Mouse (Mus musculus) MEL (cell line): ENCODE results near the gene Grin3b. TPM values are rescaled to one million over a fixed set of nuclear protein-coding genes. Genes with fewer than 3 reads are reported as not detected.
A peak's percentile ranks its signal among the peaks of the same experiment; 100 is the strongest.

Source experiments
- DNase-seq: peaks from one replicate; pipeline ENCODE4 v3.0.0; 2011; ENCODE audit warnings: low read depth, low spot score
- H3K27ac ChIP-seq: 2 replicates; pipeline ENCODE4 v1.5.1; 2012; ENCODE audit warnings: low read depth, mild to moderate bottlenecking, control low read depth, low read length, moderate library complexity; ENCODE audit not compliant: control insufficient read depth
- H3K27me3 ChIP-seq, 2 experiments: fragments of 150-350 bp in 1 of 2; sonication (generic) in 1 of 2; 2 replicates each; pipeline ENCODE4 v1.6.1; 2012; ENCODE audit warnings: low read length in 2 of 2, mild to moderate bottlenecking in 2 of 2, improper control_type of control experiment in 1 of 2, moderate library complexity in 1 of 2; ENCODE audit not compliant: insufficient read depth in 2 of 2, control insufficient read depth in 1 of 2
- H3K36me3 ChIP-seq, 2 experiments: 2 replicates each; pipeline ENCODE4 v1.6.1; 2012 to 2014; ENCODE audit warnings: low read length in 2 of 2, improper control_type of control experiment in 1 of 2, inconsistent platforms in 1 of 2, mild to moderate bottlenecking in 1 of 2; ENCODE audit not compliant: insufficient read depth in 2 of 2, control insufficient read depth in 1 of 2
- H3K4me1 ChIP-seq, 2 experiments: fragments of 150-350 bp in 1 of 2; sonication (generic) in 1 of 2; 2 replicates each; pipeline ENCODE4 v1.6.1; 2012; ENCODE audit warnings: low read length in 2 of 2, improper control_type of control experiment in 1 of 2, mild to moderate bottlenecking in 1 of 2; ENCODE audit not compliant: insufficient read depth in 2 of 2, control insufficient read depth in 1 of 2
- H3K4me3 ChIP-seq, 2 experiments: fragments of 150-350 bp in 1 of 2; sonication (generic) in 1 of 2; 2 replicates each; pipeline ENCODE4 v1.5.1; 2012; ENCODE audit warnings: low read depth in 2 of 2, low read length in 2 of 2, mild to moderate bottlenecking in 2 of 2, moderate library complexity in 2 of 2, control low read depth in 1 of 2, improper control_type of control experiment in 1 of 2; ENCODE audit not compliant: control insufficient read depth in 1 of 2, insufficient read depth in 1 of 2
- H3K79me2 ChIP-seq: 2 replicates; pipeline ENCODE4 v1.6.1; 2012; ENCODE audit warnings: mild to moderate bottlenecking, low read length, moderate library complexity; ENCODE audit not compliant: control insufficient read depth, poor library complexity, insufficient read depth
- H3K9ac ChIP-seq: 2 replicates; pipeline ENCODE4 v1.6.1; 2012; ENCODE audit warnings: low read depth, mild to moderate bottlenecking, control low read depth, low read length, moderate library complexity; ENCODE audit not compliant: control insufficient read depth, poor library complexity, severe bottlenecking
- H3K9me3 ChIP-seq: fragments of 150-350 bp; sonication (generic); replicated peaks from 2 replicates; pipeline ENCODE4 v1.6.1; 2012; ENCODE audit warnings: mild to moderate bottlenecking, low read length, improper control_type of control experiment, moderate library complexity; ENCODE audit not compliant: insufficient read depth
- BHLHE40 ChIP-seq: IDR thresholded peaks from 2 replicates; pipeline ENCODE4 v1.6.1; 2012; ENCODE audit warnings: low read depth, mild to moderate bottlenecking, inconsistent platforms, low read length, improper control_type of control experiment, borderline replicate concordance
- CHD1 ChIP-seq: IDR thresholded peaks from 2 replicates; pipeline ENCODE4 v1.6.1; 2012; ENCODE audit warnings: low read depth, mild to moderate bottlenecking, inconsistent platforms, low read length, improper control_type of control experiment
- CHD2 ChIP-seq: IDR thresholded peaks from 2 replicates; pipeline ENCODE4 v1.6.1; 2011; ENCODE audit warnings: low read length, improper control_type of control experiment
- CTCF ChIP-seq, 3 experiments: IDR thresholded peaks in 2 of 3; conservative IDR thresholded peaks in 1 of 3; 2 replicates each; pipeline ENCODE4 v1.5.1; 2011 to 2012; ENCODE audit warnings: low read length in 3 of 3, low read depth in 2 of 3, mild to moderate bottlenecking in 2 of 3, improper control_type of control experiment in 1 of 3, inconsistent platforms in 1 of 3, mixed read lengths in 1 of 3, moderate library complexity in 1 of 3; ENCODE audit not compliant: control insufficient read depth in 1 of 3, insufficient read depth in 1 of 3, poor library complexity in 1 of 3, severe bottlenecking in 1 of 3
- E2F4 ChIP-seq: IDR thresholded peaks from 2 replicates; pipeline ENCODE4 v1.6.1; 2011; ENCODE audit warnings: low read depth, low read length, improper control_type of control experiment, borderline replicate concordance
- ELF1 ChIP-seq: IDR thresholded peaks from 2 replicates; pipeline ENCODE4 v1.6.1; 2014; ENCODE audit warnings: low read depth, mild to moderate bottlenecking, inconsistent platforms, low read length, improper control_type of control experiment, moderate library complexity
- EP300 ChIP-seq, 2 experiments: IDR thresholded peaks; 2 replicates each; pipeline ENCODE4 v1.6.1; 2011; ENCODE audit warnings: improper control_type of control experiment in 2 of 2, low read length in 2 of 2, low read depth in 1 of 2, mild to moderate bottlenecking in 1 of 2
- GATA1 ChIP-seq: IDR thresholded peaks from 2 replicates; pipeline ENCODE4 v1.6.1; 2011; ENCODE audit warnings: low read depth, low read length, improper control_type of control experiment
- HCFC1 ChIP-seq: IDR thresholded peaks from 2 replicates; pipeline ENCODE4 v1.6.1; 2012; ENCODE audit warnings: low read depth, mild to moderate bottlenecking, inconsistent platforms, low read length, improper control_type of control experiment, moderate library complexity
- JUND ChIP-seq: IDR thresholded peaks from 2 replicates; pipeline ENCODE4 v1.6.1; 2011; ENCODE audit warnings: low read depth, mild to moderate bottlenecking, improper control_type of control experiment, low read length
- KAT2A ChIP-seq: conservative IDR thresholded peaks from 2 replicates; pipeline ENCODE4 v1.6.1; 2012; ENCODE audit warnings: low read depth, low read length, improper control_type of control experiment, inconsistent platforms
- MAFK ChIP-seq: IDR thresholded peaks from 2 replicates; pipeline ENCODE4 v1.6.1; 2011; ENCODE audit warnings: low read depth, mild to moderate bottlenecking, low read length, improper control_type of control experiment, borderline replicate concordance
- MAX ChIP-seq: IDR thresholded peaks from 2 replicates; pipeline ENCODE4 v1.6.1; 2011; ENCODE audit warnings: low read length, improper control_type of control experiment
- MAZ ChIP-seq: IDR thresholded peaks from 2 replicates; pipeline ENCODE4 v1.6.1; 2012; ENCODE audit warnings: low read depth, mild to moderate bottlenecking, inconsistent platforms, low read length, improper control_type of control experiment
- MXI1 ChIP-seq: IDR thresholded peaks from 2 replicates; pipeline ENCODE4 v1.6.1; 2011; ENCODE audit warnings: mild to moderate bottlenecking, low read depth, low read length, improper control_type of control experiment
- MYC ChIP-seq: IDR thresholded peaks from 2 replicates; pipeline ENCODE4 v1.6.1; 2011; ENCODE audit warnings: low read depth, mild to moderate bottlenecking, low read length, improper control_type of control experiment, moderate library complexity
- NELFE ChIP-seq: IDR thresholded peaks from 2 replicates; pipeline ENCODE4 v1.6.1; 2011; ENCODE audit warnings: low read depth, low read length, improper control_type of control experiment
- NRF1 ChIP-seq: IDR thresholded peaks from 2 replicates; pipeline ENCODE4 v1.6.1; 2014; ENCODE audit warnings: low read depth, mild to moderate bottlenecking, inconsistent platforms, low read length, improper control_type of control experiment, moderate library complexity; ENCODE audit not compliant: poor library complexity, insufficient read depth, severe bottlenecking
- POLR2AphosphoS2 ChIP-seq: IDR thresholded peaks from 2 replicates; pipeline ENCODE4 v1.6.1; 2011; ENCODE audit warnings: low read length, improper control_type of control experiment
- RAD21 ChIP-seq: IDR thresholded peaks from 2 replicates; pipeline ENCODE4 v1.6.1; 2011; ENCODE audit warnings: mild to moderate bottlenecking, low read depth, low read length, improper control_type of control experiment
- RCOR1 ChIP-seq: IDR thresholded peaks from 2 replicates; pipeline ENCODE4 v1.6.1; 2012; ENCODE audit warnings: low read depth, mild to moderate bottlenecking, inconsistent platforms, low read length, improper control_type of control experiment
- SIN3A ChIP-seq: IDR thresholded peaks from 2 replicates; pipeline ENCODE4 v1.6.1; 2012; ENCODE audit warnings: low read length, improper control_type of control experiment, inconsistent platforms
- SMC3 ChIP-seq: IDR thresholded peaks from 2 replicates; pipeline ENCODE4 v1.6.1; 2011; ENCODE audit warnings: low read depth, low read length, improper control_type of control experiment
- TBP ChIP-seq: IDR thresholded peaks from 2 replicates; pipeline ENCODE4 v1.8.0; 2011; ENCODE audit warnings: low read depth, low read length, improper control_type of control experiment
- TCF12 ChIP-seq: IDR thresholded peaks from 2 replicates; pipeline ENCODE4 v1.6.1; 2014; ENCODE audit warnings: low read depth, mild to moderate bottlenecking, inconsistent platforms, low read length, improper control_type of control experiment, moderate library complexity
- UBTF ChIP-seq: IDR thresholded peaks from 2 replicates; pipeline ENCODE4 v1.6.1; 2012; ENCODE audit warnings: low read depth, mild to moderate bottlenecking, inconsistent platforms, low read length, improper control_type of control experiment, moderate library complexity, borderline replicate concordance; ENCODE audit not compliant: insufficient read depth
- USF1 ChIP-seq: IDR thresholded peaks from 2 replicates; pipeline ENCODE4 v1.6.1; 2014; ENCODE audit warnings: low read depth, mild to moderate bottlenecking, inconsistent platforms, low read length, improper control_type of control experiment, moderate library complexity
- ZC3H11A ChIP-seq: IDR thresholded peaks from 2 replicates; pipeline ENCODE4 v1.6.1; 2012; ENCODE audit warnings: low read depth, mild to moderate bottlenecking, inconsistent platforms, low read length, improper control_type of control experiment
- ZKSCAN1 ChIP-seq: IDR thresholded peaks from 2 replicates; pipeline ENCODE4 v1.6.1; 2012; ENCODE audit warnings: low read depth, mild to moderate bottlenecking, inconsistent platforms, low read length, improper control_type of control experiment, moderate library complexity
- ZMIZ1 ChIP-seq: IDR thresholded peaks from 2 replicates; pipeline ENCODE4 v1.6.1; 2012; ENCODE audit warnings: low read depth, mild to moderate bottlenecking, inconsistent platforms, low read length, improper control_type of control experiment, moderate library complexity
- ZNF384 ChIP-seq: IDR thresholded peaks from 2 replicates; pipeline ENCODE4 v1.6.1; 2012; ENCODE audit warnings: low read depth, mild to moderate bottlenecking, inconsistent platforms, low read length, improper control_type of control experiment
- polyA plus RNA-seq, 2 experiments: library from polyadenylated mRNA; stranded (reverse) in 1 of 2; unstranded in 1 of 2; fragments of >175 nt in 1 of 2; fragments of >200 nt in 1 of 2; gene quantifications; 2 replicates each; pipeline versions ENCODE4 v1.2.1 to v1.2.4; 2012; ENCODE audit warnings: low replicate concordance in 2 of 2, low read depth in 1 of 2; ENCODE audit not compliant: insufficient read length in 2 of 2, insufficient read depth in 1 of 2, missing spikeins in 1 of 2
- total RNA-seq: library from RNA; depleted of rRNA; stranded (reverse); fragments of 300-350 nt; gene quantifications from 2 replicates; pipeline ENCODE4 v1.2.3, GENCODE M21; 2012

Grin3b gene
- total and polyA plus RNA-seq, 3 experiments, result 0.42 to 1.1 TPM; not detected in 1

DNA sequence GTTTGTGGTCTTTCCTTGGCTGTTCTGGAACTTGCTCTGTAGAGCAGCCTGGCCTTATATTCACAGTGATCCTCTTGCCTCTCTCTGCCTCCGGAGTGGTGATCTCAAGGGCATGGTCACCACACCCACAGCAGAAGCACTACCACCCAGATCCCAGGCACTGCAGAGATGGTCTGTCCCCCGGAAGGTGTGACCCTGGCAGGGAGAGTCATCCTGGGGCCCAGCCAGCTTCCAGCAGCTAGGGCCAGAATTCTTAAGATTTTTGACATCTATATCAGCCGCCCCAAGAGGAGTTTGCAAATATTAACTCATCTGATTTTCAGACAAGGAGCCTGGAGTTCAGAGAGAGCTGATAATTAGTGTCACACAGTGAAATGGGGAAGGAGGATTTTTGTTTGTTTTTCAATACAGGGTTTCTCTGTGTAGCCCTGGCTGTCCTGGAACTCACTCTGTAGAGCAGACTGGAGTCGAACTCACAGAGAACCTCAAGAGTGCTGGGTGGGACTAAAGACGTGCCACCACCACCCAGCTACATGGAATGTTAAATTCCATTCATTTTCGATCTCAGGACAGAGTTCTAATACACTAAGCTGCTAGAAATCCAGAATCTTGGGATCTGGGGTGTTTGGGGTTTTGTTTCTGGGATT, 15.8 kb downstream of the Grin3b start:
- peak overlapping the region; percentile 79 for H3K9ac ChIP-seq
- H3K9me3 ChIP-seq, result no peaks in the 10 kb centered on the region
- peak; percentile 63 for DNase-seq
- H3K36me3 ChIP-seq, result peaks cover 0 to 5% of the 10 kb centered on the region in 2 experiments; a peak in 2 of 4 replicates
- TF ChIP-seq CHD1 (peak; percentile 42), ELF1 (no peak), MXI1 (peak; percentile 41; the same call in 1 of the 2 replicates)
- TF ChIP-seq, all 39 proteins: peak for 2
- peaks cover 0 to 16% of the 10 kb centered on the region in 2 experiments; a peak in 2 of 4 replicates for H3K4me1 ChIP-seq
- peak overlapping the region; percentile 55 to 62 for H3K4me3 ChIP-seq
- H3K27ac ChIP-seq, result peak overlapping the region; percentile 88
- H3K79me2 ChIP-seq, result peaks cover 21% of the 10 kb centered on the region
- H3K27me3 ChIP-seq, result no peaks in the 10 kb centered on the region

DNA sequence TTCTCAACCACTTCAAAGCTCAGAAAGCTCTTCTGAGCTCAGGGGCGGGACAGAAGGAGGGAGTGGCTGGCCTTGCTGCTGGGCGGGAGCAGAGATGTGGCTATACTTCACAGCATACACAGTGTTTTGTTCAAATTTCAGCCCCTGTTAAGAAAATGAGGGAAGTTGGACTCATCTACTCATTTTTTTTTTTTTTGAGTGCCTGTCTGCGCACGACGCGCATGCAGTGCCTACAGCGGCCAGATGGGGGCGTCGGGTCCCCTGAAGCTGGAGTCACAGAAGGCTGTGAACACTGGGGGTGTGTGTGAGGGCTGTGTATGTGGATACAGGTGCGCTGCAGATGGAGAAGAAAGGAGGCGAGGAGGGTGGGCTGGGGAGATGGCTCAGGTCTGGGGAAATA, 16.4 kb downstream of the Grin3b start:
- DNase-seq, result peak; percentile 94
- peaks cover 17% of the 10 kb centered on the region for H3K79me2 ChIP-seq
- H3K36me3 ChIP-seq, result peaks cover 0 to 5% of the 10 kb centered on the region in 2 experiments; a peak in 2 of 4 replicates
- H3K9me3 ChIP-seq, result no peaks in the 10 kb centered on the region
- H3K4me1 ChIP-seq, result peaks cover 0 to 16% of the 10 kb centered on the region in 2 experiments; a peak in 2 of 4 replicates
- peak overlapping the region; percentile 88 for H3K27ac ChIP-seq
- H3K4me3 ChIP-seq, result peak overlapping the region; percentile 55 to 62
- peak overlapping the region; percentile 79 for H3K9ac ChIP-seq
- H3K27me3 ChIP-seq, result no peaks in the 10 kb centered on the region
- TF ChIP-seq ZMIZ1 (no peak), RAD21 (peak; percentile 74), NRF1 (peak; percentile 61), UBTF (no peak), CTCF (IDR thresholded peaks at IDR 0.05 in 2 of 3, conservative IDR thresholded peaks at IDR 0.05 in 1 of 3; ENCODE audit: control insufficient read depth in 1 of 3, insufficient read depth in 1 of 3, low read depth in 2 of 3, low read length in 3 of 3, poor library complexity in 1 of 3, severe bottlenecking in 1 of 3) (peak; percentile 88 to 96 (median 91)), GATA1 (no peak), USF1 (no peak), TBP (no peak), POLR2AphosphoS2 (no peak), ZNF384 (peak; percentile 99), SMC3 (peak; percentile 89), NELFE (no peak), MAFK (no peak), SIN3A (peak; percentile 92), BHLHE40 (no peak), MAX (peak; percentile 71), JUND (no peak), EP300 (IDR thresholded peaks at IDR 0.05; ENCODE audit: low read depth in 1 of 2, low read length in 2 of 2) (0 out of 4 replicates have a peak, but pooled peaks of 1 of the 2 experiments have one; percentile 5), RCOR1 (peak; percentile 35; the same call in 1 of the 2 replicates), MXI1 (peak; percentile 77), KAT2A (no peak), E2F4 (no peak), MAZ (0 out of 2 replicates have a peak, but pooled peaks have one; percentile 53), ZC3H11A (peak; percentile 69), HCFC1 (peak; percentile 68; the same call in 1 of the 2 replicates), CHD2 (no peak), ZKSCAN1 (no peak; the same call in 1 of the 2 replicates), TCF12 (peak; percentile 18; the same call in 1 of the 2 replicates), MYC (peak; percentile 59; the same call in 1 of the 2 replicates)
